Mouse (Mus musculus) bone marrow, adult 2 months (tissue): Measurements from ENCODE around the gene Grik4. TPM values are rescaled to one million over a fixed set of nuclear protein-coding genes. Genes with fewer than 3 reads are reported as not detected.

Experiments used
- H3K27ac ChIP-seq: fragments of 200-500 bp; 2 replicates; pipeline ENCODE4 v1.5.1; 2012; ENCODE audit warnings: low read depth, mild to moderate bottlenecking, control low read depth, inconsistent platforms, low read length; ENCODE audit not compliant: control insufficient read depth, poor library complexity, insufficient read depth
- H3K4me1 ChIP-seq: fragments of 200-500 bp; 2 replicates; pipeline ENCODE4 v1.6.1; 2011; ENCODE audit warnings: low read length; ENCODE audit not compliant: control insufficient read depth, insufficient read depth
- H3K4me3 ChIP-seq: fragments of 200-500 bp; replicated peaks from 2 replicates; pipeline ENCODE3; 2011; ENCODE audit warnings: mild to moderate bottlenecking, low read depth, low read length, control low read depth; ENCODE audit not compliant: control insufficient read depth
- CTCF ChIP-seq: fragments of 200-500 bp; IDR thresholded peaks from 2 replicates; pipeline ENCODE4 v1.5.1; 2011; ENCODE audit warnings: low read length, control low read depth; ENCODE audit not compliant: control insufficient read depth, insufficient read depth
- POLR2A ChIP-seq: fragments of 200-500 bp; IDR thresholded peaks from 2 replicates; pipeline ENCODE4 v1.6.1; 2011; ENCODE audit warnings: low read depth, mild to moderate bottlenecking, control low read depth, low read length, borderline replicate concordance; ENCODE audit not compliant: control insufficient read depth
- WGBS: fragments of 180-500 bp; shearing (Covaris S2); methylation state at CpG from one replicate; pipeline ENCODE4 v1.1.7; 2018; 5-methylcytosine and 5-hydroxymethylcytosine counted together
- polyA plus RNA-seq: library from polyadenylated mRNA; stranded (reverse); fragments of >200 nt; gene quantifications from 2 replicates; pipeline ENCODE4 v1.2.4, GENCODE M21; 2011; ENCODE audit warnings: low replicate concordance; ENCODE audit not compliant: missing spikeins, insufficient read depth, insufficient read length

Grik4 gene
- polyA plus RNA-seq, 1 experiment, result 4.1 TPM

- Histone ChIP-seq H3K4me1 (no peaks in the 10 kb centered on the region), H3K27ac (no peak overlapping the region), H3K4me3 (no peak overlapping the region)
- WGBS, result 71% methylated on average over 8 of the region's 8 CpGs
- TF ChIP-seq CTCF, result no peak
Measured at GRCm38 (mm10) chr9:42892765-42893164, 51.5 kb downstream of the Grik4 start.

GRCm38 (mm10) chr9:42887930-42888329 lies 56.4 kb downstream of the Grik4 start:
- no peak for TF ChIP-seq CTCF
- TF ChIP-seq POLR2A, result no peak
- Histone ChIP-seq H3K4me3 (no peak overlapping the region), H3K27ac (no peak overlapping the region), H3K4me1 (no peaks in the 10 kb centered on the region)
- 71% methylated on average over 4 of the region's 4 CpGs for WGBS

- 67% methylated on average over 15 of the region's 15 CpGs for WGBS
- Histone ChIP-seq H3K27ac (no peak overlapping the region), H3K4me3 (no peak overlapping the region), H3K4me1 (no peaks in the 10 kb centered on the region)
- TF ChIP-seq POLR2A, result no peak
- TF ChIP-seq CTCF, result no peak
Measured at GRCm38 (mm10) chr9:42886112-42886766, 58.1 kb downstream of the Grik4 start.

GRCm38 (mm10) chr9:42885566-42885965 lies 58.7 kb downstream of the Grik4 start:
- TF ChIP-seq POLR2A (no peak), CTCF (no peak)
- WGBS, result 36% methylated on average over 8 of the region's 8 CpGs
- Histone ChIP-seq H3K4me1 (no peaks in the 10 kb centered on the region), H3K4me3 (no peak overlapping the region), H3K27ac (no peak overlapping the region)

- H3K4me1 ChIP-seq, result no peaks in the 10 kb centered on the region
- 59% methylated on average over 11 of the region's 11 CpGs for WGBS
- no peak for TF ChIP-seq CTCF
- no peak for TF ChIP-seq POLR2A
- no peak overlapping the region for H3K27ac ChIP-seq
- no peak overlapping the region for H3K4me3 ChIP-seq
Measured at GRCm38 (mm10) chr9:42885123-42885522, 59.2 kb downstream of the Grik4 start.

GRCm38 (mm10) chr9:42883006-42883759 lies 61.1 kb downstream of the Grik4 start:
- WGBS, result 63% methylated on average over 10 of the region's 10 CpGs
- no peak overlapping the region for H3K27ac ChIP-seq
- no peak for TF ChIP-seq CTCF
- no peak for TF ChIP-seq POLR2A
- H3K4me3 ChIP-seq, result no peak overlapping the region
- no peaks in the 10 kb centered on the region for H3K4me1 ChIP-seq

GRCm38 (mm10) chr9:42882313-42882712 lies 62.0 kb downstream of the Grik4 start:
- TF ChIP-seq POLR2A (no peak), CTCF (no peak)
- 33% methylated on average over 11 of the region's 11 CpGs for WGBS

GRCm38 (mm10) chr9:42881040-42881439 lies 63.3 kb downstream of the Grik4 start:
- H3K27ac ChIP-seq, result no peak overlapping the region
- H3K4me3 ChIP-seq, result no peak overlapping the region
- TF ChIP-seq POLR2A (no peak), CTCF (no peak)
- 24% methylated on average over 8 of the region's 8 CpGs for WGBS
- H3K4me1 ChIP-seq, result no peaks in the 10 kb centered on the region

More at GRCm38 (mm10) chr9:42882313-42882712, 62.0 kb downstream of the Grik4 start:
- Histone ChIP-seq H3K4me1 (no peaks in the 10 kb centered on the region), H3K27ac (no peak overlapping the region), H3K4me3 (no peak overlapping the region)
